Comparison of ENCODE assay signal across 19 mouse cellular contexts in genomic region chr2:130579791-130580190, GRCm38 (mm10). TPM values are rescaled to one million over a fixed set of nuclear protein-coding genes. Genes with fewer than 3 reads are reported as not detected.
DNase-seq lines count a peak whose midpoint lies in the region; ATAC-seq and TF ChIP-seq lines count a peak whose summit lies in the region.
"Had no signal": no experiment of that assay in that cellular context is flagged by ENCODE, and none has a peak within 500 bp of the region (broad histone marks: within the 10 kb centered on the region; RNA-seq: fewer than 3 reads in every experiment).

No protein-coding gene starts in this region.

- no peak overlapping the region for H3K9ac ChIP-seq in intestine, embryonic 14.5 days (ENCODE audit: low read length)
- no peak overlapping the region for H3K9ac ChIP-seq in intestine, postnatal 0 days (ENCODE audit: low read depth, low read length)
- H3K9ac ChIP-seq in CH12.LX (ENCODE audit: insufficient read depth, low read depth), result no peak overlapping the region
- H3K9ac ChIP-seq in embryonic facial prominence, embryonic 15.5 days, result no peak overlapping the region
- H3K9ac ChIP-seq: forebrain, embryonic 12.5 days; liver, embryonic 14.5 days had no signal

- 6% methylated on average over 8 of the region's 8 CpGs for WGBS in intestine, embryonic 14.5 days
- WGBS in intestine, postnatal 0 days, result 7% methylated on average over 8 of the region's 8 CpGs
- 5% methylated on average over 8 of the region's 8 CpGs for WGBS in embryonic facial prominence, embryonic 15.5 days

- H3K27me3 ChIP-seq in intestine, embryonic 14.5 days (replicated peaks; ENCODE audit: control insufficient read depth, insufficient read depth, low read length), result peaks cover 83% of the 10 kb centered on the region
- peaks cover 76% of the 10 kb centered on the region for H3K27me3 ChIP-seq in intestine, postnatal 0 days (replicated peaks; ENCODE audit: control insufficient read depth, insufficient read depth, low read length)
- peaks cover 25% of the 10 kb centered on the region for H3K27me3 ChIP-seq in CH12.LX (replicated peaks)
- H3K27me3 ChIP-seq in embryonic facial prominence, embryonic 15.5 days, result peaks cover 89% of the 10 kb centered on the region
- H3K27me3 ChIP-seq: Patski had no signal

- H3K9me3 ChIP-seq in intestine, embryonic 14.5 days (ENCODE audit: control insufficient read depth, low read length), result no peaks in the 10 kb centered on the region
- H3K9me3 ChIP-seq in intestine, postnatal 0 days (ENCODE audit: control insufficient read depth), result no peaks in the 10 kb centered on the region
- no peaks in the 10 kb centered on the region for H3K9me3 ChIP-seq in CH12.LX (replicated peaks; ENCODE audit: low read length)
- H3K9me3 ChIP-seq in embryonic facial prominence, embryonic 15.5 days (replicated peaks), result no peaks in the 10 kb centered on the region
- H3K9me3 ChIP-seq: forebrain, embryonic 12.5 days had no signal

- no peak for TF ChIP-seq EP300 in CH12.LX (IDR thresholded peaks at IDR 0.05; ENCODE audit: low read length)

- H3K4me3 ChIP-seq in intestine, embryonic 14.5 days (ENCODE audit: low read depth, low read length), result peak overlapping the region; percentile 33; the same call in 1 of the 2 replicates
- H3K4me3 ChIP-seq in intestine, postnatal 0 days (ENCODE audit: low read depth, low read length), result no peak overlapping the region
- no peak overlapping the region for H3K4me3 ChIP-seq in CH12.LX (replicated peaks in 1 of 3; ENCODE audit: low read depth in 2 of 3, low read length in 2 of 3, poor library complexity in 1 of 3)
- H3K4me3 ChIP-seq in embryonic facial prominence, embryonic 15.5 days (replicated peaks), result peak overlapping the region; percentile 39

- ATAC-seq in intestine, embryonic 14.5 days (replicated peaks; ENCODE audit: low FRiP score, low TSS enrichment, low read depth), result no peak
- ATAC-seq in intestine, postnatal 0 days, result no peak
- ATAC-seq in embryonic facial prominence, embryonic 15.5 days (ENCODE audit: insufficient number of reproducible peaks, low FRiP score, low TSS enrichment, low read depth), result no peak
- ATAC-seq: Patski had no signal

- in situ Hi-C loops in CH12.LX (cut with MboI; ENCODE audit: low pct_ligation_motif_present, low pct_unique_long_range_greater_than_20kb, low sequenced_read_pairs), result no loop called here

- H3K4me2 ChIP-seq in intestine, embryonic 14.5 days (ENCODE audit: low read length), result no peak overlapping the region
- no peak overlapping the region for H3K4me2 ChIP-seq in intestine, postnatal 0 days (replicated peaks; ENCODE audit: low read depth)
- peak overlapping the region; percentile 62 for H3K4me2 ChIP-seq in CH12.LX (ENCODE audit: insufficient read depth, low read depth, poor library complexity, severe bottlenecking)
- H3K4me2 ChIP-seq in embryonic facial prominence, embryonic 15.5 days (replicated peaks), result peak overlapping the region; percentile 64; the same call in 1 of the 2 replicates

- no peak overlapping the region for H3K27ac ChIP-seq in intestine, embryonic 14.5 days (ENCODE audit: low read depth)
- no peak overlapping the region for H3K27ac ChIP-seq in intestine, postnatal 0 days (ENCODE audit: low read depth, low read length)
- H3K27ac ChIP-seq in CH12.LX (ENCODE audit: insufficient read depth, low read depth), result no peak overlapping the region
- no peak overlapping the region for H3K27ac ChIP-seq in embryonic facial prominence, embryonic 15.5 days (replicated peaks)
- H3K27ac ChIP-seq: forebrain, embryonic 12.5 days; liver, embryonic 14.5 days had no signal

- no peaks in the 10 kb centered on the region for H3K79me2 ChIP-seq in CH12.LX (replicated peaks; ENCODE audit: control insufficient read depth, extremely low read depth, insufficient read depth, poor library complexity, severe bottlenecking)

- H3K36me3 ChIP-seq in intestine, embryonic 14.5 days (ENCODE audit: control insufficient read depth, insufficient read depth, low read length), result no peaks in the 10 kb centered on the region
- H3K36me3 ChIP-seq in intestine, postnatal 0 days (ENCODE audit: control insufficient read depth, insufficient read depth), result no peaks in the 10 kb centered on the region
- no peaks in the 10 kb centered on the region for H3K36me3 ChIP-seq in CH12.LX (replicated peaks in 1 of 2; ENCODE audit: control insufficient read depth in 1 of 2, insufficient read depth in 1 of 2, low read length in 1 of 2)
- no peaks in the 10 kb centered on the region for H3K36me3 ChIP-seq in embryonic facial prominence, embryonic 15.5 days
- H3K36me3 ChIP-seq: forebrain, embryonic 12.5 days had no signal

- no peak for TF ChIP-seq RAD21 in CH12.LX (IDR thresholded peaks at IDR 0.05; ENCODE audit: low read depth, low read length)

- dilution Hi-C loops in CH12.LX (cut with MboI; ENCODE audit: extremely low pct_ligation_motif_present, extremely low pct_unique_long_range_greater_than_20kb, low sequenced_read_pairs), result no loop called here

- DNase-seq in intestine, embryonic 14.5 days (ENCODE audit: low spot score), result no peak
- DNase-seq in 416B (ENCODE audit: low read depth), result peak; percentile 14
- DNase-seq in CH12.LX (ENCODE audit: extremely low read depth), result no peak
- DNase-seq in ovary, postnatal 14 days (ENCODE audit: low spot score), result no peak
- no peak for DNase-seq in adrenal gland, adult 8-10 months
- DNase-seq: cerebellum, postnatal 25 days; heart, adult 11 months; heart, postnatal 4 days; kidney, adult 8-10 months; layer of hippocampus, postnatal 36 days; lung, postnatal 10 days; right cerebral cortex, postnatal 4 days; thymus, adult 2 months had no signal

- no peak for TF ChIP-seq POLR2A in CH12.LX (IDR thresholded peaks at IDR 0.05; ENCODE audit: low read depth, low read length)

- H3K4me1 ChIP-seq in intestine, embryonic 14.5 days (replicated peaks; ENCODE audit: control insufficient read depth, insufficient read depth, low read length), result 0 out of 2 replicates have a peak, but pooled peaks cover 5% of the 10 kb centered on the region
- H3K4me1 ChIP-seq in intestine, postnatal 0 days (replicated peaks; ENCODE audit: control insufficient read depth, insufficient read depth, low read length), result no peaks in the 10 kb centered on the region; the same call in 1 of the 2 replicates
- H3K4me1 ChIP-seq in CH12.LX (ENCODE audit: control insufficient read depth in 1 of 2, insufficient read depth in 2 of 2), result peaks cover 4 to 5% of the 10 kb centered on the region in 2 experiments
- peaks cover 32% of the 10 kb centered on the region for H3K4me1 ChIP-seq in embryonic facial prominence, embryonic 15.5 days

- TF ChIP-seq CTCF in intestine, postnatal 0 days (IDR thresholded peaks at IDR 0.05; ENCODE audit: low read depth), result no peak
- TF ChIP-seq CTCF in CH12.LX (conservative IDR thresholded peaks at IDR 0.05 in 1 of 2, IDR thresholded peaks at IDR 0.05 in 1 of 2; ENCODE audit: low read depth in 2 of 2, low read length in 2 of 2), result no peak

TF ChIP-seq in CH12.LX, 34 proteins besides CTCF, POLR2A, EP300 and RAD21 (continues in another document):
- TF ChIP-seq BHLHE40 (IDR thresholded peaks at IDR 0.05; ENCODE audit: low read depth, low read length) (peak; percentile 35; the same call in 1 of the 2 replicates), ZKSCAN1 (IDR thresholded peaks at IDR 0.05; ENCODE audit: borderline replicate concordance, low read depth, low read length) (no peak)

RNA-seq across cellular contexts. Expression of gene Avp, which starts 2.6 kb away (rescaled TPM):
- not detected in 2 replicates for polyA plus RNA-seq in intestine, embryonic 14.5 days (2014; fragmentation: Nextera tagmentation; extraction: Ambion mirVana)
- polyA plus RNA-seq in intestine, postnatal 0 days (2015; fragmentation: Nextera tagmentation; extraction: Ambion mirVana), result not detected in 2 replicates
- total RNA-seq in CH12.LX (2012; rRNA removed) (not detected in 2 replicates), CH12.LX (2014; rRNA removed) (not detected in 2 replicates)
- polyA plus RNA-seq in CH12.LX (2012; ENCODE audit: insufficient read length, low read depth), result not detected in 2 replicates
- 0.53 TPM in 1 of 2 replicates, not detected in the other for polyA plus RNA-seq in embryonic facial prominence, embryonic 15.5 days (2015; fragmentation: Nextera tagmentation; extraction: Ambion mirVana)
- total RNA-seq in adrenal gland, adult 8-10 months (2022), result not detected
- polyA plus RNA-seq: embryonic facial prominence, embryonic 11.5 days; forebrain, embryonic 12.5 days; liver, embryonic 14.5 days; Patski had no signal

RNA-seq across cellular contexts. Expression of gene Oxt, which starts 3.8 kb away (rescaled TPM):
- polyA plus RNA-seq in intestine, embryonic 14.5 days (2014; fragmentation: Nextera tagmentation; extraction: Ambion mirVana), result not detected in 2 replicates
- polyA plus RNA-seq in intestine, postnatal 0 days (2015; fragmentation: Nextera tagmentation; extraction: Ambion mirVana), result not detected in 2 replicates
- not detected in 2 replicates for total RNA-seq in CH12.LX (2012; rRNA removed)
- not detected in 2 replicates for total RNA-seq in CH12.LX (2014; rRNA removed)
- polyA plus RNA-seq in CH12.LX (2012; ENCODE audit: insufficient read length, low read depth), result not detected in 2 replicates
- polyA plus RNA-seq in embryonic facial prominence, embryonic 15.5 days (2015; fragmentation: Nextera tagmentation; extraction: Ambion mirVana), result not detected in 2 replicates
- total RNA-seq in adrenal gland, adult 8-10 months (2022), result not detected
- total RNA-seq: heart, postnatal 4 days; layer of hippocampus, postnatal 36 days had no signal
- polyA plus RNA-seq: embryonic facial prominence, embryonic 11.5 days; forebrain, embryonic 12.5 days; liver, embryonic 14.5 days; Patski had no signal

RNA-seq across cellular contexts. Expression of gene Mrps26, which starts 16.2 kb away (rescaled TPM):
- polyA plus RNA-seq in intestine, embryonic 14.5 days (2014; fragmentation: Nextera tagmentation; extraction: Ambion mirVana), result 97.4 and 100 TPM in 2 replicates
- 68.0 and 70.6 TPM in 2 replicates for polyA plus RNA-seq in intestine, postnatal 0 days (2015; fragmentation: Nextera tagmentation; extraction: Ambion mirVana)
- total RNA-seq in CH12.LX (2012; rRNA removed), result 68.7 and 83.2 TPM in 2 replicates
- 71.4 and 74.7 TPM in 2 replicates for total RNA-seq in CH12.LX (2014; rRNA removed)
- 101 and 137 TPM in 2 replicates for polyA plus RNA-seq in CH12.LX (2012; ENCODE audit: insufficient read length, low read depth)
- 98.9 and 102 TPM in 2 replicates for polyA plus RNA-seq in embryonic facial prominence, embryonic 15.5 days (2015; fragmentation: Nextera tagmentation; extraction: Ambion mirVana)
- 10 to 100 TPM; 61.0 to 68.6 (median 65.5) TPM for total RNA-seq in adrenal gland, adult 8-10 months (2022)

RNA-seq across cellular contexts. Expression of gene Fastkd5, which starts 50.0 kb away (rescaled TPM):
- polyA plus RNA-seq in intestine, embryonic 14.5 days (2014; fragmentation: Nextera tagmentation; extraction: Ambion mirVana), result 17.2 and 17.7 TPM in 2 replicates
- 6.4 and 6.8 TPM in 2 replicates for polyA plus RNA-seq in intestine, postnatal 0 days (2015; fragmentation: Nextera tagmentation; extraction: Ambion mirVana)
- total RNA-seq in CH12.LX (2012; rRNA removed) (6.0 and 9.7 TPM in 2 replicates), CH12.LX (2014; rRNA removed) (13.4 and 14.8 TPM in 2 replicates)
- polyA plus RNA-seq in CH12.LX (2012; ENCODE audit: insufficient read length, low read depth), result 7.3 and 9.1 TPM in 2 replicates
- polyA plus RNA-seq in embryonic facial prominence, embryonic 15.5 days (2015; fragmentation: Nextera tagmentation; extraction: Ambion mirVana), result 12.5 and 13.4 TPM in 2 replicates
- 10 to 100 TPM in 3 of 4 experiments, 1 to 10 TPM in 1; 8.5 to 13.6 (median 11.8) TPM for total RNA-seq in adrenal gland, adult 8-10 months (2022)

RNA-seq across cellular contexts. Expression of gene Ubox5, which starts 50.0 kb away (rescaled TPM):
- polyA plus RNA-seq in intestine, embryonic 14.5 days (2014; fragmentation: Nextera tagmentation; extraction: Ambion mirVana), result 15.9 and 17.2 TPM in 2 replicates
- 4.2 and 4.5 TPM in 2 replicates for polyA plus RNA-seq in intestine, postnatal 0 days (2015; fragmentation: Nextera tagmentation; extraction: Ambion mirVana)
- total RNA-seq in CH12.LX (2012; rRNA removed), result 6.0 and 7.0 TPM in 2 replicates
- total RNA-seq in CH12.LX (2014; rRNA removed), result 4.6 and 5.5 TPM in 2 replicates
- 10.2 and 10.6 TPM in 2 replicates for polyA plus RNA-seq in CH12.LX (2012; ENCODE audit: insufficient read length, low read depth)
- 11.8 TPM in 2 replicates for polyA plus RNA-seq in embryonic facial prominence, embryonic 15.5 days (2015; fragmentation: Nextera tagmentation; extraction: Ambion mirVana)
- total RNA-seq in adrenal gland, adult 8-10 months (2022), result 1 to 10 TPM; 6.6 to 8.8 (median 7.7) TPM

Comparison
In these comparisons a context has a peak if more than half of its experiments do, and no peak if none do; other contexts are left out.
1. H3K4me3 ChIP-seq: peak in intestine, embryonic 14.5 days (single experiment) and embryonic facial prominence, embryonic 15.5 days (single experiment); none in intestine, postnatal 0 days (single experiment) and CH12.LX (0 of 3).
2. H3K4me2 ChIP-seq: peak in CH12.LX (single experiment) and embryonic facial prominence, embryonic 15.5 days (single experiment); none in intestine, embryonic 14.5 days (single experiment) and intestine, postnatal 0 days (single experiment).